Mouse (Mus musculus) midbrain, embryonic 16.5 days (tissue): Measurements from ENCODE around the gene Snca. TPM values are rescaled to one million over a fixed set of nuclear protein-coding genes. Genes with fewer than 3 reads are reported as not detected.

Experiments used
- ATAC-seq: fragments of 200-750 bp; cut with Nextera tagmentation; 2 replicates; pipeline ENCODE4 v1.8.0; 2017; ENCODE audit warnings: moderate TSS enrichment
- H3K27ac ChIP-seq: fragments of 300-500 bp; sonication (generic); 2 replicates; pipeline ENCODE4 v1.5.1; 2014; ENCODE audit warnings: mild to moderate bottlenecking, low read length, mixed read lengths
- H3K27me3 ChIP-seq: fragments of 300-500 bp; sonication (generic); 2 replicates; pipeline ENCODE4 v1.6.1; 2014; ENCODE audit warnings: low read depth, low read length, mixed read lengths; ENCODE audit not compliant: control insufficient read depth, insufficient read depth
- H3K36me3 ChIP-seq: fragments of 300-500 bp; sonication (generic); 2 replicates; pipeline ENCODE4 v1.6.1; 2014; ENCODE audit warnings: mild to moderate bottlenecking, low read length, moderate library complexity, mixed read lengths; ENCODE audit not compliant: control insufficient read depth, insufficient read depth
- H3K4me1 ChIP-seq: fragments of 300-500 bp; sonication (generic); 2 replicates; pipeline ENCODE4 v1.6.1; 2014; ENCODE audit warnings: mild to moderate bottlenecking, low read length, mixed read lengths; ENCODE audit not compliant: control insufficient read depth, insufficient read depth
- H3K4me2 ChIP-seq: fragments of 300-500 bp; sonication (generic); 2 replicates; pipeline ENCODE4 v1.6.1; 2014; ENCODE audit warnings: mild to moderate bottlenecking, low read length, mixed read lengths
- H3K4me3 ChIP-seq: fragments of 300-500 bp; sonication (generic); 2 replicates; pipeline ENCODE4 v1.5.1; 2014; ENCODE audit warnings: low read depth, mild to moderate bottlenecking, low read length, moderate library complexity, mixed read lengths
- H3K9ac ChIP-seq: fragments of 300-500 bp; sonication (generic); 2 replicates; pipeline ENCODE4 v1.6.1; 2014; ENCODE audit warnings: low read depth, low read length, mixed read lengths
- H3K9me3 ChIP-seq: fragments of 300-500 bp; sonication (generic); replicated peaks from 2 replicates; pipeline ENCODE4 v1.6.1; 2014; ENCODE audit warnings: mild to moderate bottlenecking, low read length, mixed read lengths; ENCODE audit not compliant: control insufficient read depth, poor library complexity, severe bottlenecking
- WGBS: fragments of 180-500 bp; shearing (Covaris S2); extraction: QIAGEN DNeasy Blood & Tissue Kit; methylation state at CpG from one replicate; pipeline ENCODE4 v1.1.7; 2014; 5-methylcytosine and 5-hydroxymethylcytosine counted together
- polyA plus RNA-seq: library from polyadenylated mRNA; unstranded; fragments of >200 nt; fragmentation: Nextera tagmentation; extraction: Ambion mirVana; gene quantifications from 2 replicates; pipeline ENCODE4 v1.2.1, GENCODE M21; 2015

Snca gene
- polyA plus RNA-seq, 1 experiment from 2014 or later = 298 TPM

- Histone ChIP-seq H3K4me3 (no peak overlapping the region), H3K4me2 (no peak overlapping the region), H3K27ac (no peak overlapping the region), H3K36me3 (no peaks in the 10 kb centered on the region), H3K27me3 (no peaks in the 10 kb centered on the region), H3K4me1 (no peaks in the 10 kb centered on the region; the same call in 1 of the 2 replicates), H3K9ac (no peak overlapping the region), H3K9me3 (no peaks in the 10 kb centered on the region)
- 96% methylated on average over 1 of the region's 1 CpGs for WGBS
- ATAC-seq = no peak
Measured at GRCm38 (mm10) chr6:60798266-60798665, 31.4 kb downstream of the Snca start.

DNA sequence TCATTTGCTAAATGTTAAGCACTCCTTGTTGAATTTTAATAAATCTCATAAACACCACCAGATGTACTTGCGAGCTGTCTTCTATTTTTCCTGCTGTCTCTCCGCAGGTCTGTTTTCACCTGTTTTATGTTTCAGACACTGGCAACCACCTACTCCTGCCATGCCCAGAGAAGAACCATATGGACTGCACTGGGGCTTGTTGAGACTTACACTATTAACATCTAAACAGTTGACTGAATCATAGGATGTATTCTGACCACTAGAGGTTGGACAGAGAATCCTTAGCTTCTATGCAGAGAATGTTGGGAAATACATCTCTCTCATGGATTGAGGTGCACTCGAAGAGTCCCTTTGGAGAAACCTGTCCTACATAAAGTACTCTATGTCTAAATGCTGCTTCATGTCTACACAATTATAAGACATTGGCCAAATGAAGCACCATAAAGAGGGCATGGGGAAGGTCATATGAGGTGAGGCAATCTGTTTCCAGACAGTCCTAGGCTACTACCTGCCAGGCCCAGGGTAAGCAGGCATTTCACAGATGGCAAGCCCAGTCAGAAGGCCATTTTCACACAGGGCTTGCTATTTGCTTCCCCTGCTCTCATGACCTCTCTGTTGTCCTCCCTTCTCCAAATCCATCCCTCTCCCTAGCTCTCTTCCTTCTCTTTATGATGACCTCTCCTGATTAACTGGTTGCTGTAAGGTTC is 35.8 kb downstream of the Snca start:
- no peak overlapping the region for H3K4me2 ChIP-seq
- H3K36me3 ChIP-seq = no peaks in the 10 kb centered on the region
- H3K4me1 ChIP-seq = no peaks in the 10 kb centered on the region; the same call in 1 of the 2 replicates
- no peaks in the 10 kb centered on the region for H3K9me3 ChIP-seq
- H3K4me3 ChIP-seq = no peak overlapping the region
- 89% methylated on average over 3 of the region's 3 CpGs for WGBS
- no peak for ATAC-seq
- no peak overlapping the region for H3K9ac ChIP-seq
- H3K27me3 ChIP-seq = no peaks in the 10 kb centered on the region
- no peak overlapping the region for H3K27ac ChIP-seq

DNA sequence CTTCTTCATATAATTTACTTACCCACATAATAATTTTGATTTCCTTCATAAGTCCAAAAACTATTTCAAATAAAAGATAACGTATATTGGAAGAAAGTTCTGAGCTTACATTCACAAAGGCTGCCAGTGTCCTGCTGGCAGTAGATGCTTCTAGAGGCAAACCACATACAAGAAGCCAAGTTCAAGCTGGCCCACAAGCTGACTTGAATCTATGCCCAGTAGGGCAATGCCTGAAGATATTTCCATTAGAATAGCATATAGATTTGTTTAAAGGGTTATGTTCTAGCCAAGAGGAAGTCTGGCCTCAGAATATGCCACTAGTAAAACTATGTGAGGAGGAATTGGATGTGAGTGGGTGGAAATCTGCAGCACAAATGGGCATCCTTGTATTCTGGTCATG is 42.7 kb downstream of the Snca start:
- Histone ChIP-seq H3K4me1 (no peaks in the 10 kb centered on the region), H3K4me3 (no peak overlapping the region), H3K9me3 (no peaks in the 10 kb centered on the region), H3K27ac (no peak overlapping the region), H3K4me2 (no peak overlapping the region), H3K9ac (no peak overlapping the region), H3K36me3 (no peaks in the 10 kb centered on the region), H3K27me3 (no peaks in the 10 kb centered on the region)
- no peak for ATAC-seq
- WGBS = 81% methylated on average over 1 of the region's 1 CpGs

DNA sequence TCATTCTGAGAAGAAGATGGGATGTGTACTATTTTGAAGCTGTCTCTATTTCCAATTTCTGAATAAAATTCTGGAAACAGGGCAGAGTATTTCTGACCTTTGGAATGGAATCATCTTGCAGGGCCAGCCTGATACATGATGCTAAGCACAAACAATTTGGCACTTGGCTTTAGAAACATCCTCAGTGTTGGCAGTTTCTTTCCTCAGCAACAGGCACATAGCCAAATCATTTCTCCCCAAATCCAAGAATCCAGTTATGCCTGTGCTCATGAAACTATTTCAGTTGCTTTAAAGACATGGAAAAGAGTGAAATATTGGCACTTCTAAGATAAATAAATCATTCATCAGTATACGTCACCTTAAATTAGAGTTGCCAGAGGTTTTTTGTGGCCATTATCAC is 57.8 kb downstream of the Snca start:
- Histone ChIP-seq H3K36me3 (no peaks in the 10 kb centered on the region), H3K4me1 (no peaks in the 10 kb centered on the region), H3K9me3 (no peaks in the 10 kb centered on the region), H3K27me3 (no peaks in the 10 kb centered on the region), H3K27ac (no peak overlapping the region), H3K9ac (no peak overlapping the region), H3K4me2 (no peak overlapping the region), H3K4me3 (no peak overlapping the region)
- 84% methylated on average over 1 of the region's 1 CpGs for WGBS
- ATAC-seq = no peak

GRCm38 (mm10) chr6:60765696-60766095 is 64.0 kb downstream of the Snca start:
- H3K4me2 ChIP-seq = no peak overlapping the region
- H3K27me3 ChIP-seq = no peaks in the 10 kb centered on the region
- no peak overlapping the region for H3K4me3 ChIP-seq
- H3K9me3 ChIP-seq = no peaks in the 10 kb centered on the region
- ATAC-seq = no peak
- H3K9ac ChIP-seq = no peak overlapping the region
- whole genome bisulfite sequencing = 80% methylated on average over 3 of the region's 3 CpGs
- H3K36me3 ChIP-seq = no peaks in the 10 kb centered on the region
- H3K27ac ChIP-seq = no peak overlapping the region
- H3K4me1 ChIP-seq = no peaks in the 10 kb centered on the region

- Histone ChIP-seq H3K9me3 (no peaks in the 10 kb centered on the region), H3K27me3 (no peaks in the 10 kb centered on the region), H3K36me3 (no peaks in the 10 kb centered on the region), H3K4me3 (no peak overlapping the region), H3K9ac (no peak overlapping the region), H3K27ac (no peak overlapping the region), H3K4me1 (no peaks in the 10 kb centered on the region), H3K4me2 (no peak overlapping the region)
- ATAC-seq = no peak
- WGBS = 90% methylated on average over 4 of the region's 4 CpGs
Measured at GRCm38 (mm10) chr6:60762864-60763263, 66.8 kb downstream of the Snca start.

- no peak overlapping the region for H3K4me2 ChIP-seq
- no peak for ATAC-seq
- H3K27me3 ChIP-seq = no peaks in the 10 kb centered on the region
- no peak overlapping the region for H3K9ac ChIP-seq
- no peak overlapping the region for H3K4me3 ChIP-seq
- H3K27ac ChIP-seq = no peak overlapping the region
- H3K4me1 ChIP-seq = no peaks in the 10 kb centered on the region
- no peaks in the 10 kb centered on the region for H3K36me3 ChIP-seq
- H3K9me3 ChIP-seq = no peaks in the 10 kb centered on the region
- WGBS = 67% methylated on average over 2 of the region's 2 CpGs
Measured at GRCm38 (mm10) chr6:60761710-60762109, 67.9 kb downstream of the Snca start.

DNA sequence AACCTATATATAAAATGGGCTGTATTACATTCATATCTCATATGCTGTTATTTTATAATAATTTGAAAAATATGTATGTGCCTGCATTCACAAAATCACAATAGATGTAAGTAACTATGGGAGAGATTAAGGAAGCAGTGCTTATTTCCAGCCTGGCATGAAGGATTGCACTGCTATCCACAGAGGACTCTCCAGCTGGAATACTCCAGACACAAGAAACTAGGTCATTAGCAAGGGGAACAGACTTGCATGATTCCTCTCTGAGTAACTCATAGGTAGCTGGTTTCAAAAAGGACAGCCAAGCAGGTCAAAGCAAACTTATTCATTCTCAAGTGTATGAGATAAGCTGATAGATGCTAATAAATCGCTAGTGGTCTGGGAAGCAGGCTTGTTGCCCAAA is 74.7 kb downstream of the Snca start:
- Histone ChIP-seq H3K4me2 (no peak overlapping the region), H3K9me3 (no peaks in the 10 kb centered on the region), H3K27me3 (no peaks in the 10 kb centered on the region), H3K4me1 (no peaks in the 10 kb centered on the region), H3K9ac (no peak overlapping the region), H3K27ac (no peak overlapping the region), H3K4me3 (no peak overlapping the region), H3K36me3 (no peaks in the 10 kb centered on the region)
- ATAC-seq = no peak
- 89% methylated on average over 1 of the region's 1 CpGs for WGBS

- Histone ChIP-seq H3K27ac (no peak overlapping the region), H3K27me3 (no peaks in the 10 kb centered on the region), H3K36me3 (no peaks in the 10 kb centered on the region), H3K4me2 (no peak overlapping the region), H3K4me1 (no peaks in the 10 kb centered on the region), H3K4me3 (no peak overlapping the region), H3K9me3 (no peaks in the 10 kb centered on the region), H3K9ac (no peak overlapping the region)
- no peak for ATAC-seq
Measured at GRCm38 (mm10) chr6:60745965-60746364, 83.7 kb downstream of the Snca start.
